14 mouse cellular contexts compared by ENCODE assay signal in genomic region chr12:110419879-110420278, GRCm38 (mm10). TPM values are rescaled to one million over a fixed set of nuclear protein-coding genes. Genes with fewer than 3 reads are reported as not detected.
DNase-seq lines count a peak whose midpoint lies in the region; ATAC-seq lines count a peak whose summit lies in the region.
"Had no signal": no experiment of that assay in that cellular context is flagged by ENCODE, and none has a peak within 500 bp of the region (broad histone marks: within the 10 kb centered on the region; RNA-seq: fewer than 3 reads in every experiment).

No protein-coding gene starts in this region.

- DNase-seq in heart, adult 18-20 months, result no peak
- DNase-seq in induced T-regulatory cell, adult 2 months (ENCODE audit: low read depth), result peak; percentile 16
- no peak for DNase-seq in urinary bladder, adult 2 months (ENCODE audit: low spot score)
- no peak for DNase-seq in left cerebral cortex, adult 11 months (ENCODE audit: low spot score)
- no peak for DNase-seq in gastrocnemius, adult 8-10 months (ENCODE audit: low spot score in 2 of 2)
- DNase-seq: adrenal gland, postnatal 25 days; cerebellum, postnatal 25 days; kidney, postnatal 10 days; thymus, adult 2 months had no signal

- WGBS in heart, embryonic 11.5 days (ENCODE audit: insufficient replicate concordance), result 52% methylated on average over 2 of the region's 2 CpGs
- WGBS in liver, embryonic 16.5 days (ENCODE audit: insufficient replicate concordance), result 8% methylated on average over 2 of the region's 2 CpGs
- WGBS in midbrain, embryonic 16.5 days, result 66% methylated on average over 2 of the region's 2 CpGs

- H3K36me3 ChIP-seq in heart, embryonic 11.5 days (ENCODE audit: control insufficient read depth, insufficient read depth, low read length), result no peaks in the 10 kb centered on the region
- no peaks in the 10 kb centered on the region for H3K36me3 ChIP-seq in liver, embryonic 16.5 days (ENCODE audit: control insufficient read depth, insufficient read depth)
- no peaks in the 10 kb centered on the region for H3K36me3 ChIP-seq in midbrain, embryonic 16.5 days (ENCODE audit: control insufficient read depth, insufficient read depth, low read length)
- H3K36me3 ChIP-seq: G1E; midbrain, embryonic 13.5 days had no signal

- H3K4me2 ChIP-seq in heart, embryonic 11.5 days, result no peak overlapping the region
- no peak overlapping the region for H3K4me2 ChIP-seq in liver, embryonic 16.5 days (ENCODE audit: low read depth, low read length)
- H3K4me2 ChIP-seq in midbrain, embryonic 16.5 days (ENCODE audit: low read length), result no peak overlapping the region
- H3K4me2 ChIP-seq: midbrain, embryonic 13.5 days had no signal

- H3K9me3 ChIP-seq in heart, embryonic 11.5 days (replicated peaks; ENCODE audit: control insufficient read depth, low read length), result no peaks in the 10 kb centered on the region
- H3K9me3 ChIP-seq in liver, embryonic 16.5 days (replicated peaks; ENCODE audit: control insufficient read depth, low read length), result no peaks in the 10 kb centered on the region
- H3K9me3 ChIP-seq in midbrain, embryonic 16.5 days (replicated peaks; ENCODE audit: control insufficient read depth, low read length, poor library complexity, severe bottlenecking), result no peaks in the 10 kb centered on the region
- H3K9me3 ChIP-seq: G1E; midbrain, embryonic 13.5 days had no signal

- H3K4me3 ChIP-seq in heart, embryonic 11.5 days (ENCODE audit: low read depth, low read length), result no peak overlapping the region
- H3K4me3 ChIP-seq in liver, embryonic 16.5 days (ENCODE audit: low read depth, low read length), result no peak overlapping the region
- H3K4me3 ChIP-seq in midbrain, embryonic 16.5 days (ENCODE audit: low read depth, low read length), result no peak overlapping the region
- H3K4me3 ChIP-seq: midbrain, embryonic 13.5 days had no signal

- 0 out of 2 replicates have a peak, but pooled peaks have one; percentile 29 for ATAC-seq in heart, embryonic 11.5 days (replicated peaks; ENCODE audit: insufficient number of reproducible peaks, low FRiP score, low TSS enrichment)
- peak; percentile 49; the same call in 1 of the 2 replicates for ATAC-seq in liver, embryonic 16.5 days (ENCODE audit: low read depth)
- ATAC-seq in midbrain, embryonic 16.5 days, result no peak

- H3K27me3 ChIP-seq in heart, embryonic 11.5 days (ENCODE audit: control insufficient read depth, insufficient read depth, low read length), result no peaks in the 10 kb centered on the region
- no peaks in the 10 kb centered on the region for H3K27me3 ChIP-seq in liver, embryonic 16.5 days (ENCODE audit: control insufficient read depth, insufficient read depth, low read depth, low read length)
- H3K27me3 ChIP-seq in midbrain, embryonic 16.5 days (ENCODE audit: control insufficient read depth, insufficient read depth, low read depth, low read length), result no peaks in the 10 kb centered on the region
- H3K27me3 ChIP-seq: midbrain, embryonic 13.5 days had no signal

- no peaks in the 10 kb centered on the region; the same call in 1 of the 2 replicates for H3K4me1 ChIP-seq in heart, embryonic 11.5 days (ENCODE audit: control insufficient read depth, insufficient read depth, low read length)
- H3K4me1 ChIP-seq in liver, embryonic 16.5 days (ENCODE audit: control insufficient read depth, low read depth, low read length), result peaks cover 16% of the 10 kb centered on the region
- H3K4me1 ChIP-seq in midbrain, embryonic 16.5 days (ENCODE audit: control insufficient read depth, insufficient read depth, low read length), result peaks cover 4% of the 10 kb centered on the region; the same call in 1 of the 2 replicates
- H3K4me1 ChIP-seq: midbrain, embryonic 13.5 days had no signal

- H3K27ac ChIP-seq in heart, embryonic 11.5 days (ENCODE audit: low read depth, low read length), result no peak overlapping the region
- no peak overlapping the region for H3K27ac ChIP-seq in liver, embryonic 16.5 days (ENCODE audit: low read length)
- no peak overlapping the region for H3K27ac ChIP-seq in midbrain, embryonic 16.5 days (ENCODE audit: low read length)
- H3K27ac ChIP-seq: midbrain, embryonic 13.5 days had no signal

- H3K9ac ChIP-seq in heart, embryonic 11.5 days (ENCODE audit: low read depth, low read length), result no peak overlapping the region
- no peak overlapping the region for H3K9ac ChIP-seq in liver, embryonic 16.5 days (ENCODE audit: low read depth, low read length)
- H3K9ac ChIP-seq in midbrain, embryonic 16.5 days (ENCODE audit: low read depth, low read length), result no peak overlapping the region
- H3K9ac ChIP-seq: midbrain, embryonic 13.5 days had no signal

RNA-seq across cellular contexts. Expression of gene Ppp2r5c, which starts 27.0 kb away (rescaled TPM):
- polyA plus RNA-seq in heart, embryonic 11.5 days (2014; fragmentation: Nextera tagmentation; extraction: Ambion mirVana), result 137 and 139 TPM in 2 replicates
- 10 to 100 TPM; 91.7 to 91.9 TPM for total RNA-seq in heart, adult 18-20 months (2021)
- 59.4 and 65.0 TPM in 2 replicates for polyA plus RNA-seq in liver, embryonic 16.5 days (2015; fragmentation: Nextera tagmentation; extraction: Ambion mirVana)
- polyA plus RNA-seq in urinary bladder, adult 2 months (2012; rRNA removed), result 65.3 and 78.7 TPM in 2 replicates
- 144 and 147 TPM in 2 replicates for polyA plus RNA-seq in midbrain, embryonic 16.5 days (2015; fragmentation: Nextera tagmentation; extraction: Ambion mirVana)
- 10 to 100 TPM; 64.1 to 73.9 (median 67.9) TPM for total RNA-seq in gastrocnemius, adult 8-10 months (2022)
